Mouse (Mus musculus) CH12.LX (cell line): ENCODE measurements around the gene Tanc2. TPM values are rescaled to one million over a fixed set of nuclear protein-coding genes. Genes with fewer than 3 reads are reported as not detected.

Source experiments
- DNase-seq: peaks from one replicate; pipeline ENCODE4 v3.0.0-alpha.2; 2013; ENCODE audit errors: extremely low read depth
- H3K27ac ChIP-seq: 2 replicates; pipeline ENCODE4 v1.5.1; 2012; ENCODE audit warnings: low read depth, mild to moderate bottlenecking, control low read depth, moderate library complexity; ENCODE audit not compliant: insufficient read depth
- H3K27me3 ChIP-seq: replicated peaks from 2 replicates; pipeline ENCODE3; 2012; ENCODE audit warnings: inconsistent platforms
- H3K36me3 ChIP-seq, 2 experiments: replicated peaks in 1 of 2; 2 replicates each; pipeline versions ENCODE3 to v1.6.1; 2012; ENCODE audit warnings: inconsistent platforms in 1 of 2, low read length in 1 of 2, mild to moderate bottlenecking in 1 of 2, mixed read lengths in 1 of 2, moderate library complexity in 1 of 2; ENCODE audit not compliant: control insufficient read depth in 1 of 2, insufficient read depth in 1 of 2
- H3K4me1 ChIP-seq, 2 experiments: 2 replicates each; pipeline ENCODE4 v1.6.1; 2012; ENCODE audit warnings: inconsistent platforms in 1 of 2, moderate library complexity in 1 of 2; ENCODE audit not compliant: insufficient read depth in 2 of 2, control insufficient read depth in 1 of 2
- H3K4me2 ChIP-seq: 2 replicates; pipeline ENCODE4 v1.6.1; 2012; ENCODE audit warnings: low read depth, mild to moderate bottlenecking, control low read depth; ENCODE audit not compliant: poor library complexity, insufficient read depth, severe bottlenecking
- H3K4me3 ChIP-seq, 3 experiments: fragments of 150-350 bp in 1 of 3; sonication (generic) in 1 of 3; replicated peaks in 1 of 3; 2 replicates each; pipeline versions ENCODE3 to v1.5.1; 2011 to 2012; ENCODE audit warnings: low read depth in 2 of 3, low read length in 2 of 3, mild to moderate bottlenecking in 2 of 3, moderate library complexity in 2 of 3, control low read depth in 1 of 3, improper control_type of control experiment in 1 of 3, inconsistent platforms in 1 of 3, mixed read lengths in 1 of 3; ENCODE audit not compliant: poor library complexity in 1 of 3
- H3K79me2 ChIP-seq: replicated peaks from 2 replicates; pipeline ENCODE4 v1.6.1; 2012; ENCODE audit warnings: mild to moderate bottlenecking, moderate library complexity; ENCODE audit not compliant: control insufficient read depth, poor library complexity, insufficient read depth, severe bottlenecking; ENCODE audit errors: extremely low read depth
- H3K9ac ChIP-seq: 2 replicates; pipeline ENCODE4 v1.6.1; 2012; ENCODE audit warnings: low read depth, mild to moderate bottlenecking, control low read depth, moderate library complexity; ENCODE audit not compliant: insufficient read depth
- H3K9me3 ChIP-seq: replicated peaks from 2 replicates; pipeline ENCODE3; 2012; ENCODE audit warnings: low read length, inconsistent platforms, mixed read lengths
- BHLHE40 ChIP-seq: IDR thresholded peaks from 2 replicates; pipeline ENCODE4 v1.6.1; 2011; ENCODE audit warnings: mild to moderate bottlenecking, low read depth, low read length, improper control_type of control experiment
- EP300 ChIP-seq: IDR thresholded peaks from 2 replicates; pipeline ENCODE4 v1.6.1; 2011; ENCODE audit warnings: low read length, improper control_type of control experiment
- ETS1 ChIP-seq: conservative IDR thresholded peaks from 2 replicates; pipeline ENCODE4 v1.6.1; 2012; ENCODE audit warnings: low read depth, mild to moderate bottlenecking, inconsistent platforms, low read length, improper control_type of control experiment, moderate library complexity
- GABPA ChIP-seq: IDR thresholded peaks from 2 replicates; pipeline ENCODE4 v1.6.1; 2012; ENCODE audit warnings: low read depth, low read length, improper control_type of control experiment, inconsistent platforms; ENCODE audit not compliant: insufficient replicate concordance
- IRF4 ChIP-seq: IDR thresholded peaks from 2 replicates; pipeline ENCODE4 v1.6.1; 2014; ENCODE audit warnings: low read depth, mild to moderate bottlenecking, inconsistent platforms, low read length, improper control_type of control experiment
- JUND ChIP-seq: conservative IDR thresholded peaks from 2 replicates; pipeline ENCODE4 v1.6.1; 2011; ENCODE audit warnings: low read depth, low read length, improper control_type of control experiment
- MAFK ChIP-seq: IDR thresholded peaks from 2 replicates; pipeline ENCODE4 v1.6.1; 2011; ENCODE audit warnings: low read length, improper control_type of control experiment; ENCODE audit not compliant: insufficient replicate concordance
- MAZ ChIP-seq: IDR thresholded peaks from 2 replicates; pipeline ENCODE4 v1.6.1; 2012; ENCODE audit warnings: low read depth, mild to moderate bottlenecking, inconsistent platforms, low read length, improper control_type of control experiment, moderate library complexity
- MEF2A ChIP-seq: IDR thresholded peaks from 2 replicates; pipeline ENCODE4 v1.6.1; 2014; ENCODE audit warnings: low read depth, mild to moderate bottlenecking, inconsistent platforms, low read length, improper control_type of control experiment, borderline replicate concordance
- MXI1 ChIP-seq: IDR thresholded peaks from 2 replicates; pipeline ENCODE4 v1.6.1; 2011; ENCODE audit warnings: mild to moderate bottlenecking, low read depth, low read length, improper control_type of control experiment
- NELFE ChIP-seq: IDR thresholded peaks from 2 replicates; pipeline ENCODE4 v1.6.1; 2011; ENCODE audit warnings: low read depth, low read length, improper control_type of control experiment
- POLR2A ChIP-seq: IDR thresholded peaks from 2 replicates; pipeline ENCODE4 v1.6.1; 2011; ENCODE audit warnings: low read depth, mild to moderate bottlenecking, improper control_type of control experiment, low read length
- POLR2AphosphoS2 ChIP-seq: IDR thresholded peaks from 2 replicates; pipeline ENCODE4 v1.6.1; 2011; ENCODE audit warnings: low read depth, low read length, improper control_type of control experiment
- RAD21 ChIP-seq: IDR thresholded peaks from 2 replicates; pipeline ENCODE4 v1.6.1; 2011; ENCODE audit warnings: low read depth, mild to moderate bottlenecking, low read length, improper control_type of control experiment, moderate library complexity
- SIN3A ChIP-seq: IDR thresholded peaks from 2 replicates; pipeline ENCODE4 v1.6.1; 2012; ENCODE audit warnings: low read length, improper control_type of control experiment, inconsistent platforms
- USF1 ChIP-seq: IDR thresholded peaks from 2 replicates; pipeline ENCODE4 v1.6.1; 2014; ENCODE audit warnings: low read depth, mild to moderate bottlenecking, inconsistent platforms, low read length, improper control_type of control experiment
- USF2 ChIP-seq: conservative IDR thresholded peaks from 2 replicates; pipeline ENCODE4 v1.6.1; 2011; ENCODE audit warnings: low read depth, low read length, improper control_type of control experiment
- ZC3H11A ChIP-seq: IDR thresholded peaks from 2 replicates; pipeline ENCODE4 v1.6.1; 2012; ENCODE audit warnings: low read depth, mild to moderate bottlenecking, inconsistent platforms, low read length, improper control_type of control experiment
- ZNF384 ChIP-seq: IDR thresholded peaks from 2 replicates; pipeline ENCODE4 v1.6.1; 2012; ENCODE audit warnings: low read depth, low read length, improper control_type of control experiment, inconsistent platforms
- dilution Hi-C: fragments of 300-500 bp; cut with MboI; formaldehyde crosslinking; loops from 2 replicates; pipeline ENCODE4 v1.14.3; 2020; ENCODE audit warnings: low sequenced_read_pairs; ENCODE audit not compliant: extremely low pct_unique_long_range_greater_than_20kb, extremely low pct_ligation_motif_present
- in situ Hi-C: fragments of 300-500 bp; cut with MboI; formaldehyde crosslinking; loops from 3 replicates; pipeline ENCODE4 v1.14.3; 2019; ENCODE audit warnings: low sequenced_read_pairs, low pct_ligation_motif_present, low pct_unique_long_range_greater_than_20kb, mixed read lengths
- polyA plus RNA-seq: library from polyadenylated mRNA; unstranded; fragments of >175 nt; gene quantifications from 2 replicates; pipeline ENCODE4 v1.2.1, GENCODE M21; 2012; ENCODE audit warnings: low read depth; ENCODE audit not compliant: insufficient read length
- total RNA-seq, 2 experiments: library from RNA; depleted of rRNA; stranded (reverse); fragments of 300-350 nt in 1 of 2; fragments of >200 nt in 1 of 2; gene quantifications; 2 replicates each; pipeline ENCODE4 v1.2.3; 2012 to 2014

Tanc2 gene
- total and polyA plus RNA-seq, 3 experiments: 2.6 to 10.4 (median 3.2) TPM

DNA sequence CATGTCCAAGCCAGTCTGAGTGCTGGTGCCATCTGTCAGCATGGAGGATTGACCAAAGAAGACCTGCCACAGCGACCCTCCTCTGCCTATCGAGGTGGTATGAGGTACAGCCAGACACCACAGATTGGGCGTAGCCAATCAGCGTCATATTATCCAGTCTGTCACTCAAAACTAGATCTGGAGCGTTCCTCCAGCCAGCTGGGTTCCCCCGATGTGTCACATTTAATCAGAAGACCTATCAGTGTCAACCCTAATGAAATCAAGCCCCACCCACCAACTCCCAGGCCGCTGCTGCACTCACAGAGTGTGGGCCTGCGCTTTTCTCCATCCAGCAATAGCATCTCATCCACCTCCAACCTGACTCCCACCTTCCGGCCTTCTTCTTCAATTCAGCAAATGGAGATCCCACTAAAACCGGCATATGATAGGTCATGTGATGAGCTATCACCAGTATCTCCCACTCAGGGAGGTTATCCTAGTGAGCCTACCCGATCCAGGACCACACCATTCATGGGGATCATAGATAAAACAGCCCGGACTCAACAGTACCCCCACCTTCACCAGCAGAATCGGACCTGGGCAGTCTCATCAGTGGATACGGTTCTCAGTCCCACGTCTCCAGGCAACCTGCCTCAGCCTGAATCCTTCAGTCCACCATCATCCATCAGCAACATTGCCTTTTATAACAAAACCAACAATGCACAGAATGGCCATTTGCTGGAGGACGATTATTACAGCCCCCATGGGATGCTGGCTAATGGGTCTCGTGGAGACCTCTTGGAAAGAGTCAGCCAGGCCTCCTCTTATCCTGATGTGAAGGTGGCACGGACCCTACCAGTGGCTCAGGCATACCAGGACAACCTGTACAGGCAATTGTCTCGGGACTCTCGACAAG, 333.2 kb downstream of the Tanc2 start:
- H3K4me3 ChIP-seq: no peak overlapping the region
- H3K9ac ChIP-seq: no peak overlapping the region
- peaks cover 0 to 35% of the 10 kb centered on the region in 2 experiments for H3K36me3 ChIP-seq
- no peaks in the 10 kb centered on the region for H3K4me1 ChIP-seq
- H3K79me2 ChIP-seq: no peaks in the 10 kb centered on the region
- no peak for TF ChIP-seq USF1
- TF ChIP-seq NELFE: no peak
- TF ChIP-seq MAFK: no peak
- no peak for TF ChIP-seq USF2
- TF ChIP-seq BHLHE40: no peak
- no peak for TF ChIP-seq RAD21
- no peak for TF ChIP-seq ZNF384
- TF ChIP-seq POLR2AphosphoS2: no peak
- TF ChIP-seq JUND: no peak
- no peak for TF ChIP-seq MEF2A
- no peak for TF ChIP-seq ETS1
- no peak for TF ChIP-seq EP300
- TF ChIP-seq ZC3H11A: no peak
- TF ChIP-seq IRF4: no peak
- TF ChIP-seq SIN3A: no peak
- no peak for TF ChIP-seq MAZ
- TF ChIP-seq GABPA: no peak
- no peak for TF ChIP-seq POLR2A
- TF ChIP-seq MXI1: no peak
- dilution Hi-C loops (no loop called here), in situ Hi-C loops (no loop called here)
- no peak overlapping the region for H3K27ac ChIP-seq
- H3K4me2 ChIP-seq: no peak overlapping the region
- no peak for DNase-seq
- no peaks in the 10 kb centered on the region for H3K9me3 ChIP-seq
- H3K27me3 ChIP-seq: no peaks in the 10 kb centered on the region
